In genomic region chr14:73142896-73143709, GRCm38 (mm10) we compare ENCODE assay signal across 8 mouse cellular contexts. TPM values are rescaled to one million over a fixed set of nuclear protein-coding genes. Genes with fewer than 3 reads are reported as not detected.
DNase-seq lines count a peak whose midpoint lies in the region; ATAC-seq and TF ChIP-seq lines count a peak whose summit lies in the region.

No protein-coding gene starts in this region.

- TF ChIP-seq POLR2A in heart, adult 2 months (IDR thresholded peaks at IDR 0.05; ENCODE audit: insufficient read depth, low read depth, low read length) = peak; percentile 54
- peak; percentile 6 for TF ChIP-seq POLR2A in kidney, adult 2 months (IDR thresholded peaks at IDR 0.05; ENCODE audit: low read depth, low read length)
- TF ChIP-seq POLR2A in limb, embryonic 14.5 days (IDR thresholded peaks at IDR 0.05; ENCODE audit: borderline replicate concordance, extremely low read depth, insufficient read depth, insufficient read length) = peak; percentile 58; the same call in 1 of the 2 replicates
- TF ChIP-seq POLR2A in spleen, adult 2 months (IDR thresholded peaks at IDR 0.05; ENCODE audit: low read depth, low read length) = peak; percentile 21

- under 1% methylated on average over 88 of the region's 88 CpGs for WGBS in embryonic facial prominence, embryonic 10.5 days
- WGBS in heart, adult 2 months = under 1% methylated on average over 88 of the region's 88 CpGs
- WGBS in kidney, adult 2 months = under 1% methylated on average over 86 of the region's 88 CpGs
- 2% methylated on average over 71 of the region's 88 CpGs for WGBS in limb, embryonic 14.5 days
- 0% methylated on average over 62 of the region's 88 CpGs for WGBS in midbrain, embryonic 16.5 days
- under 1% methylated on average over 88 of the region's 88 CpGs for WGBS in spleen, adult 2 months

- H3K27me3 ChIP-seq in embryonic facial prominence, embryonic 10.5 days (replicated peaks; ENCODE audit: low read depth, poor library complexity, severe bottlenecking) = no peaks in the 10 kb centered on the region
- no peaks in the 10 kb centered on the region for H3K27me3 ChIP-seq in heart, adult 2 months (ENCODE audit: control insufficient read depth, insufficient read depth, low read length)
- H3K27me3 ChIP-seq in kidney, adult 2 months (replicated peaks; ENCODE audit: control insufficient read depth, insufficient read depth, low read length) = no peaks in the 10 kb centered on the region
- no peaks in the 10 kb centered on the region for H3K27me3 ChIP-seq in limb, embryonic 14.5 days (ENCODE audit: control insufficient read depth, insufficient read depth, low read length)
- no peaks in the 10 kb centered on the region for H3K27me3 ChIP-seq in midbrain, embryonic 16.5 days (ENCODE audit: control insufficient read depth, insufficient read depth, low read depth, low read length)
- H3K27me3 ChIP-seq in spleen, adult 2 months (ENCODE audit: control insufficient read depth, insufficient read depth, low read length) = no peaks in the 10 kb centered on the region

- peak overlapping the region; percentile 75 for H3K4me2 ChIP-seq in limb, embryonic 14.5 days (replicated peaks; ENCODE audit: low read depth, low read length, severe bottlenecking)
- H3K4me2 ChIP-seq in midbrain, embryonic 16.5 days (ENCODE audit: low read length) = peak overlapping the region; percentile 84

- peaks cover 30% of the 10 kb centered on the region for H3K36me3 ChIP-seq in embryonic facial prominence, embryonic 10.5 days (replicated peaks)
- H3K36me3 ChIP-seq in heart, adult 2 months (ENCODE audit: control insufficient read depth, insufficient read depth, low read length) = no peaks in the 10 kb centered on the region
- H3K36me3 ChIP-seq in kidney, adult 2 months (ENCODE audit: control insufficient read depth, insufficient read depth, low read length) = no peaks in the 10 kb centered on the region
- H3K36me3 ChIP-seq in limb, embryonic 14.5 days (ENCODE audit: control insufficient read depth, insufficient read depth, low read length) = no peaks in the 10 kb centered on the region; the same call in 1 of the 2 replicates
- H3K36me3 ChIP-seq in midbrain, embryonic 16.5 days (ENCODE audit: control insufficient read depth, insufficient read depth, low read length) = no peaks in the 10 kb centered on the region
- no peaks in the 10 kb centered on the region for H3K36me3 ChIP-seq in spleen, adult 2 months (ENCODE audit: control insufficient read depth, insufficient read depth, low read length)

- peak overlapping the region; percentile 86 for H3K4me3 ChIP-seq in embryonic facial prominence, embryonic 10.5 days
- H3K4me3 ChIP-seq in heart, adult 2 months = peak overlapping the region; percentile 87
- peak overlapping the region; percentile 57 for H3K4me3 ChIP-seq in kidney, adult 2 months (ENCODE audit: insufficient read depth, low read depth, low read length)
- H3K4me3 ChIP-seq in limb, embryonic 14.5 days (replicated peaks; ENCODE audit: low read length) = peak overlapping the region; percentile 67
- peak overlapping the region; percentile 89 for H3K4me3 ChIP-seq in midbrain, embryonic 16.5 days (ENCODE audit: low read depth, low read length)
- peak overlapping the region; percentile 93 for H3K4me3 ChIP-seq in spleen, adult 2 months (ENCODE audit: extremely low read depth, insufficient read depth, insufficient read length)

- peak; percentile 89 for ATAC-seq in limb, embryonic 14.5 days (ENCODE audit: low FRiP score, low read depth)
- ATAC-seq in midbrain, embryonic 16.5 days = peak; percentile 96

- H3K9ac ChIP-seq in heart, adult 2 months (ENCODE audit: low read depth, low read length) = peak overlapping the region; percentile 97
- H3K9ac ChIP-seq in limb, embryonic 14.5 days (ENCODE audit: low read depth, low read length, severe bottlenecking) = peak overlapping the region; percentile 96
- peak overlapping the region; percentile 98 for H3K9ac ChIP-seq in midbrain, embryonic 16.5 days (ENCODE audit: low read depth, low read length)

- no peak for TF ChIP-seq CTCF in heart, adult 2 months (IDR thresholded peaks at IDR 0.05)
- TF ChIP-seq CTCF in kidney, adult 2 months (conservative IDR thresholded peaks at IDR 0.05; ENCODE audit: insufficient read depth, insufficient read length, low read depth, low read length) = no peak
- TF ChIP-seq CTCF in spleen, adult 2 months (IDR thresholded peaks at IDR 0.05; ENCODE audit: extremely low read depth, insufficient read depth, insufficient read length, insufficient replicate concordance) = no peak

- TF ChIP-seq EP300 in heart, adult 2 months (IDR thresholded peaks at IDR 0.05; ENCODE audit: insufficient read depth, low read depth, low read length) = no peak

- H3K79me2 ChIP-seq in heart, adult 2 months (replicated peaks; ENCODE audit: control insufficient read depth, insufficient read depth, low read length) = peaks cover 2% of the 10 kb centered on the region; the same call in 1 of the 2 replicates

- H3K4me1 ChIP-seq in embryonic facial prominence, embryonic 10.5 days = peaks cover 46% of the 10 kb centered on the region
- H3K4me1 ChIP-seq in heart, adult 2 months (ENCODE audit: control insufficient read depth, insufficient read depth, low read length) = peaks cover 4% of the 10 kb centered on the region
- H3K4me1 ChIP-seq in kidney, adult 2 months (ENCODE audit: control insufficient read depth, insufficient read depth, low read length) = peaks cover 6% of the 10 kb centered on the region; the same call in 1 of the 2 replicates
- 0 out of 2 replicates have a peak, but pooled peaks cover 12% of the 10 kb centered on the region for H3K4me1 ChIP-seq in limb, embryonic 14.5 days (ENCODE audit: control insufficient read depth, insufficient read depth, low read length)
- peaks cover 19% of the 10 kb centered on the region for H3K4me1 ChIP-seq in midbrain, embryonic 16.5 days (ENCODE audit: control insufficient read depth, insufficient read depth, low read length)
- peaks cover 6% of the 10 kb centered on the region; the same call in 1 of the 2 replicates for H3K4me1 ChIP-seq in spleen, adult 2 months (ENCODE audit: control insufficient read depth, insufficient read depth, insufficient read length)

- H3K27ac ChIP-seq in embryonic facial prominence, embryonic 10.5 days (replicated peaks) = peak overlapping the region; percentile 100
- H3K27ac ChIP-seq in heart, adult 2 months = peak overlapping the region; percentile 96
- peak overlapping the region; percentile 92 for H3K27ac ChIP-seq in kidney, adult 2 months (ENCODE audit: insufficient read depth, low read depth, low read length)
- peak overlapping the region; percentile 99 for H3K27ac ChIP-seq in limb, embryonic 14.5 days (replicated peaks; ENCODE audit: low read depth, low read length)
- H3K27ac ChIP-seq in midbrain, embryonic 16.5 days (ENCODE audit: low read length) = peak overlapping the region; percentile 99
- peak overlapping the region; percentile 98 for H3K27ac ChIP-seq in spleen, adult 2 months (ENCODE audit: insufficient read depth, low read length)

- DNase-seq in layer of hippocampus, adult 11-12 months (ENCODE audit: low spot score) = peak; percentile 81
- DNase-seq in layer of hippocampus, adult 9-10 months (ENCODE audit: low spot score) = no peak
- peak; percentile 90 for DNase-seq in embryonic facial prominence, embryonic 10.5 days (ENCODE audit: low spot score)
- peak; percentile 91 to 94 for DNase-seq in heart, adult 2 months
- DNase-seq in kidney, adult 2 months = peak; percentile 92
- DNase-seq in limb, embryonic 14.5 days (ENCODE audit: low spot score) = peak; percentile 73
- peak; percentile 57 to 80 for DNase-seq in spleen, adult 2 months (ENCODE audit: low read depth in 1 of 2, low spot score in 2 of 2)

- H3K9me3 ChIP-seq in embryonic facial prominence, embryonic 10.5 days = no peaks in the 10 kb centered on the region
- H3K9me3 ChIP-seq in limb, embryonic 14.5 days (ENCODE audit: control insufficient read depth, low read length) = no peaks in the 10 kb centered on the region
- no peaks in the 10 kb centered on the region for H3K9me3 ChIP-seq in midbrain, embryonic 16.5 days (replicated peaks; ENCODE audit: control insufficient read depth, low read length, poor library complexity, severe bottlenecking)

- intact Hi-C loops in heart, adult 2 months (cut with DNase I) = loop anchor here (2.0 kb wide), 2 partner anchors 34 to 96 kb away; no protein-coding TSS in a partner anchor

RNA-seq across cellular contexts. Expression of gene Rcbtb2, which starts 20.3 kb away (rescaled TPM):
- 171 and 180 TPM in 2 replicates for polyA plus RNA-seq in embryonic facial prominence, embryonic 10.5 days (2016; fragmentation: Nextera tagmentation; extraction: Ambion mirVana)
- 10 to 100 TPM; 20.8 to 20.9 TPM for total RNA-seq in heart, adult 2 months (2021)
- 16.9 and 25.7 TPM in 2 replicates for polyA plus RNA-seq in heart, adult 2 months (2012; rRNA removed)
- polyA plus RNA-seq in kidney, adult 2 months (2012; rRNA removed) = 32.3 and 33.2 TPM in 2 replicates
- polyA plus RNA-seq in limb, embryonic 14.5 days (2012; rRNA removed) = 87.0 and 90.9 TPM in 2 replicates
- polyA plus RNA-seq in limb, embryonic 14.5 days (2014; fragmentation: Nextera tagmentation; extraction: Ambion mirVana) = 98.8 and 111 TPM in 2 replicates
- polyA plus RNA-seq in midbrain, embryonic 16.5 days (2015; fragmentation: Nextera tagmentation; extraction: Ambion mirVana) = 53.0 and 64.5 TPM in 2 replicates
- 14.4 and 17.5 TPM in 2 replicates for polyA plus RNA-seq in spleen, adult 2 months (2012; rRNA removed)

Comparison
In these comparisons a context has a peak if more than half of its experiments do, and no peak if none do; other contexts are left out.
1. POLR2A ChIP-seq: peak in every context shown above with its lines; median percentile 58 in limb, embryonic 14.5 days; 54 in heart, adult 2 months; 21 in spleen, adult 2 months; 6 in kidney, adult 2 months.